In the genomic region with DNA sequence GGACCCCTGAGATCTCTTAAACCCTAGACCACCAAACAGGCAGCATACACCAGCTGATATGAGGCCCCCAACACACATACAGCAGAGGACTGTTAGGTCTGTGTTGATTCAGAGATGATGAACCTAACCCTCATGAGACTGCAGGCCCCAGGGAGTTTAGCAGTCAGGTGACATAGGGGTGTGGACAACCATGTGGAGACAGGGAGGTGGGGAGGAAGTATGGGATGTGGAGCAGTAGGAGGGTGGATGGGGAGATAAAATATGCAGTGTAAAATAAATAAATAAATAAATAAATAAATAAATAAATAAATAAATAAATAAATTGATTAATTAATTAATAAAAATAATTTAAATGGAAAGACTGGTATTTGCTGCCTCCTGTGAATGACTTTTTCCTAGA, we compare ENCODE assay signal across 35 mouse cellular contexts.
"Had no signal": no experiment of that assay in that cellular context is flagged by ENCODE, and none has a peak within 500 bp of the region (broad histone marks: within the 10 kb centered on the region; RNA-seq: fewer than 3 reads in every experiment).

No protein-coding gene starts in this region.

- DNase-seq: heart, postnatal 10 days; heart, postnatal 14 days; heart, postnatal 36 days; heart, postnatal 4 days; kidney, adult 11 months; kidney, adult 18-20 months; kidney, adult 2 months; kidney, adult 8-10 months; kidney, adult 9 months; kidney, postnatal 10 days; kidney, postnatal 14 days; kidney, postnatal 25 days; kidney, postnatal 36 days; kidney, postnatal 4 days; layer of hippocampus, adult 9-11 months; layer of hippocampus, postnatal 36 days had no signal

- ATAC-seq: hindbrain, embryonic 16.5 days; hindbrain, postnatal 0 days; inflammation-experienced regulatory T-cells, adult 6 months; intestine, embryonic 15.5 days; intestine, embryonic 16.5 days; intestine, postnatal 0 days had no signal

- H3K9ac ChIP-seq: heart, embryonic 12.5 days; heart, embryonic 13.5 days; heart, embryonic 15.5 days; hindbrain, embryonic 12.5 days; hindbrain, embryonic 13.5 days; hindbrain, embryonic 14.5 days; hindbrain, embryonic 15.5 days; intestine, embryonic 15.5 days; kidney, embryonic 15.5 days had no signal

- H3K4me2 ChIP-seq: heart, embryonic 11.5 days; heart, embryonic 12.5 days; heart, embryonic 13.5 days; heart, embryonic 15.5 days; hindbrain, embryonic 12.5 days; hindbrain, embryonic 13.5 days; hindbrain, embryonic 14.5 days; hindbrain, embryonic 15.5 days; intestine, embryonic 15.5 days; kidney, embryonic 15.5 days had no signal

- H3K27ac ChIP-seq: heart, embryonic 10.5 days; heart, embryonic 13.5 days; heart, embryonic 15.5 days; hindbrain, embryonic 10.5 days; hindbrain, embryonic 12.5 days; hindbrain, embryonic 13.5 days; hindbrain, embryonic 14.5 days; hindbrain, embryonic 15.5 days; hindbrain, postnatal 0 days; intestine, embryonic 15.5 days; kidney, embryonic 15.5 days; kidney, postnatal 0 days; layer of hippocampus, adult 2 months had no signal

- H3K4me1 ChIP-seq: heart, embryonic 10.5 days; heart, embryonic 12.5 days; heart, embryonic 13.5 days; heart, embryonic 15.5 days; hindbrain, embryonic 10.5 days; hindbrain, embryonic 12.5 days; hindbrain, embryonic 13.5 days; hindbrain, embryonic 15.5 days; intestine, embryonic 15.5 days; kidney, embryonic 15.5 days had no signal

- H3K4me3 ChIP-seq: heart, embryonic 10.5 days; heart, embryonic 12.5 days; heart, embryonic 13.5 days; heart, embryonic 15.5 days; hindbrain, embryonic 10.5 days; hindbrain, embryonic 12.5 days; hindbrain, embryonic 13.5 days; hindbrain, embryonic 15.5 days; intestine, embryonic 15.5 days; kidney, embryonic 15.5 days; layer of hippocampus, adult 2 months had no signal

- H3K36me3 ChIP-seq: heart, embryonic 10.5 days; heart, embryonic 12.5 days; heart, embryonic 13.5 days; heart, embryonic 15.5 days; hindbrain, embryonic 10.5 days; hindbrain, embryonic 12.5 days; hindbrain, embryonic 13.5 days; hindbrain, embryonic 15.5 days; intestine, embryonic 15.5 days; kidney, embryonic 15.5 days had no signal

- H3K9me3 ChIP-seq: heart, embryonic 10.5 days; heart, embryonic 12.5 days; heart, embryonic 13.5 days; heart, embryonic 15.5 days; hindbrain, embryonic 10.5 days; hindbrain, embryonic 12.5 days; hindbrain, embryonic 13.5 days; hindbrain, embryonic 15.5 days; intestine, embryonic 15.5 days; kidney, embryonic 15.5 days had no signal

- H3K27me3 ChIP-seq: heart, embryonic 12.5 days; heart, embryonic 13.5 days; heart, embryonic 15.5 days; hindbrain, embryonic 12.5 days; hindbrain, embryonic 13.5 days; hindbrain, embryonic 15.5 days; intestine, embryonic 15.5 days; kidney, embryonic 15.5 days had no signal
